Mouse (Mus musculus) MEL (cell line): ENCODE results near the gene Khk. TPM values are rescaled to one million over a fixed set of nuclear protein-coding genes. Genes with fewer than 3 reads are reported as not detected.

ENCODE experiments used
- DNase-seq: peaks from one replicate; pipeline ENCODE4 v3.0.0; 2011; ENCODE audit warnings: low read depth, low spot score
- H3K27ac ChIP-seq: 2 replicates; pipeline ENCODE4 v1.5.1; 2012; ENCODE audit warnings: low read depth, mild to moderate bottlenecking, control low read depth, low read length, moderate library complexity; ENCODE audit not compliant: control insufficient read depth
- H3K27me3 ChIP-seq, 2 experiments: fragments of 150-350 bp in 1 of 2; sonication (generic) in 1 of 2; 2 replicates each; pipeline ENCODE4 v1.6.1; 2012; ENCODE audit warnings: low read length in 2 of 2, mild to moderate bottlenecking in 2 of 2, improper control_type of control experiment in 1 of 2, moderate library complexity in 1 of 2; ENCODE audit not compliant: insufficient read depth in 2 of 2, control insufficient read depth in 1 of 2
- H3K36me3 ChIP-seq, 2 experiments: 2 replicates each; pipeline ENCODE4 v1.6.1; 2012 to 2014; ENCODE audit warnings: low read length in 2 of 2, improper control_type of control experiment in 1 of 2, inconsistent platforms in 1 of 2, mild to moderate bottlenecking in 1 of 2; ENCODE audit not compliant: insufficient read depth in 2 of 2, control insufficient read depth in 1 of 2
- H3K4me1 ChIP-seq, 2 experiments: fragments of 150-350 bp in 1 of 2; sonication (generic) in 1 of 2; 2 replicates each; pipeline ENCODE4 v1.6.1; 2012; ENCODE audit warnings: low read length in 2 of 2, improper control_type of control experiment in 1 of 2, mild to moderate bottlenecking in 1 of 2; ENCODE audit not compliant: insufficient read depth in 2 of 2, control insufficient read depth in 1 of 2
- H3K4me3 ChIP-seq, 2 experiments: fragments of 150-350 bp in 1 of 2; sonication (generic) in 1 of 2; 2 replicates each; pipeline ENCODE4 v1.5.1; 2012; ENCODE audit warnings: low read depth in 2 of 2, low read length in 2 of 2, mild to moderate bottlenecking in 2 of 2, moderate library complexity in 2 of 2, control low read depth in 1 of 2, improper control_type of control experiment in 1 of 2; ENCODE audit not compliant: control insufficient read depth in 1 of 2, insufficient read depth in 1 of 2
- H3K79me2 ChIP-seq: 2 replicates; pipeline ENCODE4 v1.6.1; 2012; ENCODE audit warnings: mild to moderate bottlenecking, low read length, moderate library complexity; ENCODE audit not compliant: control insufficient read depth, poor library complexity, insufficient read depth
- H3K9ac ChIP-seq: 2 replicates; pipeline ENCODE4 v1.6.1; 2012; ENCODE audit warnings: low read depth, mild to moderate bottlenecking, control low read depth, low read length, moderate library complexity; ENCODE audit not compliant: control insufficient read depth, poor library complexity, severe bottlenecking
- H3K9me3 ChIP-seq: fragments of 150-350 bp; sonication (generic); replicated peaks from 2 replicates; pipeline ENCODE4 v1.6.1; 2012; ENCODE audit warnings: mild to moderate bottlenecking, low read length, improper control_type of control experiment, moderate library complexity; ENCODE audit not compliant: insufficient read depth
- BHLHE40 ChIP-seq: IDR thresholded peaks from 2 replicates; pipeline ENCODE4 v1.6.1; 2012; ENCODE audit warnings: low read depth, mild to moderate bottlenecking, inconsistent platforms, low read length, improper control_type of control experiment, borderline replicate concordance
- CHD1 ChIP-seq: IDR thresholded peaks from 2 replicates; pipeline ENCODE4 v1.6.1; 2012; ENCODE audit warnings: low read depth, mild to moderate bottlenecking, inconsistent platforms, low read length, improper control_type of control experiment
- CHD2 ChIP-seq: IDR thresholded peaks from 2 replicates; pipeline ENCODE4 v1.6.1; 2011; ENCODE audit warnings: low read length, improper control_type of control experiment
- E2F4 ChIP-seq: IDR thresholded peaks from 2 replicates; pipeline ENCODE4 v1.6.1; 2011; ENCODE audit warnings: low read depth, low read length, improper control_type of control experiment, borderline replicate concordance
- ELF1 ChIP-seq: IDR thresholded peaks from 2 replicates; pipeline ENCODE4 v1.6.1; 2014; ENCODE audit warnings: low read depth, mild to moderate bottlenecking, inconsistent platforms, low read length, improper control_type of control experiment, moderate library complexity
- ETS1 ChIP-seq: IDR thresholded peaks from 2 replicates; pipeline ENCODE4 v1.6.1; 2012; ENCODE audit warnings: low read depth, mild to moderate bottlenecking, inconsistent platforms, low read length, improper control_type of control experiment, moderate library complexity
- GABPA ChIP-seq: IDR thresholded peaks from 2 replicates; pipeline ENCODE4 v1.6.1; 2012; ENCODE audit warnings: low read depth, mild to moderate bottlenecking, inconsistent platforms, low read length, improper control_type of control experiment, moderate library complexity
- GATA1 ChIP-seq: IDR thresholded peaks from 2 replicates; pipeline ENCODE4 v1.6.1; 2011; ENCODE audit warnings: low read depth, low read length, improper control_type of control experiment
- HCFC1 ChIP-seq: IDR thresholded peaks from 2 replicates; pipeline ENCODE4 v1.6.1; 2012; ENCODE audit warnings: low read depth, mild to moderate bottlenecking, inconsistent platforms, low read length, improper control_type of control experiment, moderate library complexity
- KAT2A ChIP-seq: conservative IDR thresholded peaks from 2 replicates; pipeline ENCODE4 v1.6.1; 2012; ENCODE audit warnings: low read depth, low read length, improper control_type of control experiment, inconsistent platforms
- MAFK ChIP-seq: IDR thresholded peaks from 2 replicates; pipeline ENCODE4 v1.6.1; 2011; ENCODE audit warnings: low read depth, mild to moderate bottlenecking, low read length, improper control_type of control experiment, borderline replicate concordance
- MAZ ChIP-seq: IDR thresholded peaks from 2 replicates; pipeline ENCODE4 v1.6.1; 2012; ENCODE audit warnings: low read depth, mild to moderate bottlenecking, inconsistent platforms, low read length, improper control_type of control experiment
- MEF2A ChIP-seq: IDR thresholded peaks from 2 replicates; pipeline ENCODE4 v1.6.1; 2014; ENCODE audit warnings: low read depth, mild to moderate bottlenecking, inconsistent platforms, low read length, improper control_type of control experiment; ENCODE audit not compliant: poor library complexity, insufficient replicate concordance, severe bottlenecking; ENCODE audit errors: extremely low read depth
- MXI1 ChIP-seq: IDR thresholded peaks from 2 replicates; pipeline ENCODE4 v1.6.1; 2011; ENCODE audit warnings: mild to moderate bottlenecking, low read depth, low read length, improper control_type of control experiment
- MYB ChIP-seq: IDR thresholded peaks from 2 replicates; pipeline ENCODE4 v1.6.1; 2011; ENCODE audit warnings: mild to moderate bottlenecking, low read depth, low read length, improper control_type of control experiment
- MYC ChIP-seq: IDR thresholded peaks from 2 replicates; pipeline ENCODE4 v1.6.1; 2011; ENCODE audit warnings: low read depth, mild to moderate bottlenecking, low read length, improper control_type of control experiment, moderate library complexity
- NELFE ChIP-seq: IDR thresholded peaks from 2 replicates; pipeline ENCODE4 v1.6.1; 2011; ENCODE audit warnings: low read depth, low read length, improper control_type of control experiment
- NRF1 ChIP-seq: IDR thresholded peaks from 2 replicates; pipeline ENCODE4 v1.6.1; 2014; ENCODE audit warnings: low read depth, mild to moderate bottlenecking, inconsistent platforms, low read length, improper control_type of control experiment, moderate library complexity; ENCODE audit not compliant: poor library complexity, insufficient read depth, severe bottlenecking
- POLR2A ChIP-seq, 2 experiments: IDR thresholded peaks; 2 replicates each; pipeline ENCODE4 v1.6.1; 2011 to 2012; ENCODE audit warnings: low read length in 2 of 2, mild to moderate bottlenecking in 2 of 2, control low read depth in 1 of 2, improper control_type of control experiment in 1 of 2, low read depth in 1 of 2, moderate library complexity in 1 of 2; ENCODE audit not compliant: control insufficient read depth in 1 of 2, insufficient read depth in 1 of 2, poor library complexity in 1 of 2
- POLR2AphosphoS2 ChIP-seq: IDR thresholded peaks from 2 replicates; pipeline ENCODE4 v1.6.1; 2011; ENCODE audit warnings: low read length, improper control_type of control experiment
- POLR2AphosphoS5 ChIP-seq: IDR thresholded peaks from 2 replicates; pipeline ENCODE4 v1.6.1; 2012; ENCODE audit warnings: low read depth, borderline replicate concordance, mild to moderate bottlenecking, inconsistent platforms, low read length, moderate library complexity, mixed read lengths
- RAD21 ChIP-seq: IDR thresholded peaks from 2 replicates; pipeline ENCODE4 v1.6.1; 2011; ENCODE audit warnings: mild to moderate bottlenecking, low read depth, low read length, improper control_type of control experiment
- RCOR1 ChIP-seq: IDR thresholded peaks from 2 replicates; pipeline ENCODE4 v1.6.1; 2012; ENCODE audit warnings: low read depth, mild to moderate bottlenecking, inconsistent platforms, low read length, improper control_type of control experiment
- SIN3A ChIP-seq: IDR thresholded peaks from 2 replicates; pipeline ENCODE4 v1.6.1; 2012; ENCODE audit warnings: low read length, improper control_type of control experiment, inconsistent platforms
- SMC3 ChIP-seq: IDR thresholded peaks from 2 replicates; pipeline ENCODE4 v1.6.1; 2011; ENCODE audit warnings: low read depth, low read length, improper control_type of control experiment
- TAL1 ChIP-seq: IDR thresholded peaks from 2 replicates; pipeline ENCODE4 v1.6.1; 2012; ENCODE audit warnings: mild to moderate bottlenecking, inconsistent platforms, low read length, moderate library complexity, mixed read lengths
- TCF12 ChIP-seq: IDR thresholded peaks from 2 replicates; pipeline ENCODE4 v1.6.1; 2014; ENCODE audit warnings: low read depth, mild to moderate bottlenecking, inconsistent platforms, low read length, improper control_type of control experiment, moderate library complexity
- UBTF ChIP-seq: IDR thresholded peaks from 2 replicates; pipeline ENCODE4 v1.6.1; 2012; ENCODE audit warnings: low read depth, mild to moderate bottlenecking, inconsistent platforms, low read length, improper control_type of control experiment, moderate library complexity, borderline replicate concordance; ENCODE audit not compliant: insufficient read depth
- USF1 ChIP-seq: IDR thresholded peaks from 2 replicates; pipeline ENCODE4 v1.6.1; 2014; ENCODE audit warnings: low read depth, mild to moderate bottlenecking, inconsistent platforms, low read length, improper control_type of control experiment, moderate library complexity
- USF2 ChIP-seq, 2 experiments: IDR thresholded peaks; 2 replicates each; pipeline ENCODE4 v1.6.1; 2011 to 2012; ENCODE audit warnings: improper control_type of control experiment in 2 of 2, low read length in 2 of 2, borderline replicate concordance in 1 of 2, inconsistent platforms in 1 of 2, low read depth in 1 of 2, mild to moderate bottlenecking in 1 of 2; ENCODE audit not compliant: insufficient read depth in 1 of 2
- ZC3H11A ChIP-seq: IDR thresholded peaks from 2 replicates; pipeline ENCODE4 v1.6.1; 2012; ENCODE audit warnings: low read depth, mild to moderate bottlenecking, inconsistent platforms, low read length, improper control_type of control experiment
- ZKSCAN1 ChIP-seq: IDR thresholded peaks from 2 replicates; pipeline ENCODE4 v1.6.1; 2012; ENCODE audit warnings: low read depth, mild to moderate bottlenecking, inconsistent platforms, low read length, improper control_type of control experiment, moderate library complexity
- ZMIZ1 ChIP-seq: IDR thresholded peaks from 2 replicates; pipeline ENCODE4 v1.6.1; 2012; ENCODE audit warnings: low read depth, mild to moderate bottlenecking, inconsistent platforms, low read length, improper control_type of control experiment, moderate library complexity
- ZNF384 ChIP-seq: IDR thresholded peaks from 2 replicates; pipeline ENCODE4 v1.6.1; 2012; ENCODE audit warnings: low read depth, mild to moderate bottlenecking, inconsistent platforms, low read length, improper control_type of control experiment
- polyA plus RNA-seq, 2 experiments: library from polyadenylated mRNA; stranded (reverse) in 1 of 2; unstranded in 1 of 2; fragments of >175 nt in 1 of 2; fragments of >200 nt in 1 of 2; gene quantifications; 2 replicates each; pipeline versions ENCODE4 v1.2.1 to v1.2.4; 2012; ENCODE audit warnings: low replicate concordance in 2 of 2, low read depth in 1 of 2; ENCODE audit not compliant: insufficient read length in 2 of 2, insufficient read depth in 1 of 2, missing spikeins in 1 of 2
- total RNA-seq: library from RNA; depleted of rRNA; stranded (reverse); fragments of 300-350 nt; gene quantifications from 2 replicates; pipeline ENCODE4 v1.2.3, GENCODE M21; 2012; rRNA removed

The Khk gene
- total RNA-seq (268 and 308 TPM in 2 replicates), polyA plus RNA-seq (100 to 1,000 TPM in 1 of 2 experiments, not detected in 1; 461 TPM)

GRCm38 (mm10) chr5:30921256-30922033 lies at the start of gene Khk:
TSS of gene Khk (plus strand) at chr5:30921431.
- Histone ChIP-seq H3K36me3 (peaks cover 0 to 6% of the 10 kb centered on the region in 2 experiments; a peak in 2 of 4 replicates), H3K79me2 (peaks cover 14% of the 10 kb centered on the region), H3K9ac (peak within 1 kb of the TSS; percentile 69), H3K4me3 (peak within 1 kb of the TSS; percentile 74 to 89), H3K27me3 (no peaks in the 10 kb centered on the region), H3K27ac (peak within 1 kb of the TSS; percentile 81), H3K4me1 (peaks cover 7 to 15% of the 10 kb centered on the region in 2 experiments), H3K9me3 (no peaks in the 10 kb centered on the region)
- DNase-seq: peak; percentile 99
- TF ChIP-seq SIN3A: peak; percentile 91
- TF ChIP-seq ZMIZ1: peak; percentile 98
- TF ChIP-seq USF1: peak; percentile 99
- peak; percentile 77 to 96 for TF ChIP-seq POLR2A (IDR thresholded peaks at IDR 0.05; ENCODE audit: control insufficient read depth in 1 of 2, insufficient read depth in 1 of 2, low read depth in 1 of 2, low read length in 2 of 2, poor library complexity in 1 of 2)
- TF ChIP-seq TCF12: peak; percentile 64
- TF ChIP-seq RCOR1: no peak; the same call in none of the 2 replicates
- peak; percentile 80 for TF ChIP-seq GATA1
- TF ChIP-seq POLR2AphosphoS2: peak; percentile 83
- TF ChIP-seq HCFC1: peak; percentile 73
- TF ChIP-seq ZNF384: peak; percentile 67
- no peak for TF ChIP-seq ZC3H11A
- no peak for TF ChIP-seq GABPA
- TF ChIP-seq ZKSCAN1: peak; percentile 92
- TF ChIP-seq CHD1: peak; percentile 96; the same call in 1 of the 2 replicates
- peak; percentile 90 for TF ChIP-seq BHLHE40
- TF ChIP-seq POLR2AphosphoS5: peak; percentile 90; the same call in 1 of the 2 replicates
- peak; percentile 49 for TF ChIP-seq SMC3
- peak; percentile 61; the same call in 1 of the 2 replicates for TF ChIP-seq ETS1
- TF ChIP-seq USF2 (IDR thresholded peaks at IDR 0.05; ENCODE audit: borderline replicate concordance in 1 of 2, insufficient read depth in 1 of 2, low read depth in 1 of 2, low read length in 2 of 2): peak; percentile 75 to 92
- no peak for TF ChIP-seq CHD2
- TF ChIP-seq KAT2A: peak; percentile 54; the same call in 1 of the 2 replicates
- peak; percentile 86; the same call in 1 of the 2 replicates for TF ChIP-seq MXI1
- no peak for TF ChIP-seq MYB
- peak; percentile 71 for TF ChIP-seq ELF1
- TF ChIP-seq TAL1: no peak
- TF ChIP-seq UBTF: 0 out of 2 replicates have a peak, but pooled peaks have one; percentile 80
- no peak for TF ChIP-seq MAFK
- TF ChIP-seq MAZ: peak; percentile 92
- peak; percentile 93 for TF ChIP-seq NELFE
- TF ChIP-seq E2F4: 0 out of 2 replicates have a peak, but pooled peaks have one; percentile 43
- no peak; the same call in 1 of the 2 replicates for TF ChIP-seq RAD21
- TF ChIP-seq MEF2A: no peak
- no peak for TF ChIP-seq NRF1
- TF ChIP-seq MYC: peak; percentile 89
